Comparison of ENCODE assay signal across 8 mouse cellular contexts in the genomic region with DNA sequence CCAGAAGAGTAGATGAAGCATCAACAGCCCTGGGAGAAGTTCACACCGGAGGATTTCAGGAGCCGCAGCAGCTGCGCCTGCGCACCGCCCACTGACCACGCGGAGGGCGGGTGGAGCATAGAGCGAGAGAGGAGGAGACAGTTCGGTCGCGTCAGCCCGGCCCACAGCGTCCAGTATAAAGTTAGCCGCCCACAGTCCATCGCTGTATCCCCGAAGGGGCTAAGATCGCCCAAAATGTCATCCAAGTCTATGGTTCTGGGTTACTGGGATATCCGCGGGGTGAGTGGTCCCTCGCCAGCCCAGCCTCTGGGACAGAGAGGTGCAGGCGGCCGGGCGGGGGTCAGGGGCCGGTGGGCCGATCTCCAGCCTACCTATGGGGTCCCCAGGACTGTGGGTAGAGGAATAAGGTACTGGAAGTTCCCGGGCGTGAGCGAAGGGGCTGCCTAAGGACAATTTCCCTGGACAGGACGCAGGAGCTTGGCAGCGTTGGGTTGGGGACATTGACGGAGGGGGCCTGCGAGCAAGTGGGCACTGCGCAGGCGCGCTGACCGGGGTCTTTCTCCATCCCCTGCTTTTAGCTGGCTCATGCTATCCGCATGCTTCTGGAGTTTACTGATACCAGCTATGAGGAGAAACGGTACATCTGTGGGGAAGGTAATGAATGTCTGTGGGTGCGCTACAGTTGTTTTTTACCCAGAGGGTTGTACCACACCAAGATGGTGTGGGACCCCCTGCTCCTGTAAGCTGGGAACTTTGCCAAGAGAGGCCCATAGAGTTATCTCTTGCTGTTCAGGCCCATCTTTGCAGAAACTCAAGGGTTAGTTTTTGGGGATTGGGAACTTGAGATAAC. TPM values are rescaled to one million over a fixed set of nuclear protein-coding genes. Genes with fewer than 3 reads are reported as not detected.
DNase-seq lines count a peak whose midpoint lies in the region; ATAC-seq and TF ChIP-seq lines count a peak whose summit lies in the region.

Gstm5 (plus strand) TSS at position 102 of the 850 bp plus-strand sequence.

- H3K9ac ChIP-seq in heart, embryonic 11.5 days (ENCODE audit: low read depth, low read length), result peak within 1 kb of the TSS; percentile 84
- H3K9ac ChIP-seq in kidney, embryonic 15.5 days, result peak within 1 kb of the TSS; percentile 81
- peak within 1 kb of the TSS; percentile 94 for H3K9ac ChIP-seq in limb, embryonic 14.5 days (ENCODE audit: low read depth, low read length, severe bottlenecking)
- H3K9ac ChIP-seq in midbrain, embryonic 15.5 days, result peak within 1 kb of the TSS; percentile 96

- H3K27ac ChIP-seq in heart, embryonic 11.5 days (ENCODE audit: low read depth, low read length), result peak within 1 kb of the TSS; percentile 80
- H3K27ac ChIP-seq in kidney, embryonic 15.5 days, result peak within 1 kb of the TSS; percentile 82
- peak within 1 kb of the TSS; percentile 78 for H3K27ac ChIP-seq in limb, embryonic 14.5 days (replicated peaks; ENCODE audit: low read depth, low read length)
- H3K27ac ChIP-seq in midbrain, embryonic 15.5 days, result peak within 1 kb of the TSS; percentile 84

- H3K4me3 ChIP-seq in heart, embryonic 11.5 days (ENCODE audit: low read depth, low read length), result peak within 1 kb of the TSS; percentile 75
- peak within 1 kb of the TSS; percentile 80 for H3K4me3 ChIP-seq in kidney, embryonic 15.5 days (replicated peaks)
- H3K4me3 ChIP-seq in limb, embryonic 14.5 days (replicated peaks; ENCODE audit: low read length), result peak within 1 kb of the TSS; percentile 83
- peak within 1 kb of the TSS; percentile 96 for H3K4me3 ChIP-seq in midbrain, embryonic 15.5 days

- H3K9me3 ChIP-seq in heart, embryonic 11.5 days (replicated peaks; ENCODE audit: control insufficient read depth, low read length), result no peaks in the 10 kb centered on the region
- H3K9me3 ChIP-seq in kidney, embryonic 15.5 days (replicated peaks), result no peaks in the 10 kb centered on the region
- H3K9me3 ChIP-seq in limb, embryonic 14.5 days (ENCODE audit: control insufficient read depth, low read length), result no peaks in the 10 kb centered on the region
- H3K9me3 ChIP-seq in midbrain, embryonic 15.5 days, result no peaks in the 10 kb centered on the region

- H3K36me3 ChIP-seq in heart, embryonic 11.5 days (ENCODE audit: control insufficient read depth, insufficient read depth, low read length), result no peaks in the 10 kb centered on the region
- peaks cover 21% of the 10 kb centered on the region; the same call in 1 of the 2 replicates for H3K36me3 ChIP-seq in kidney, embryonic 15.5 days
- peaks cover 23% of the 10 kb centered on the region for H3K36me3 ChIP-seq in limb, embryonic 14.5 days (ENCODE audit: control insufficient read depth, insufficient read depth, low read length)
- 0 out of 2 replicates have a peak, but pooled peaks cover 5% of the 10 kb centered on the region for H3K36me3 ChIP-seq in midbrain, embryonic 15.5 days (replicated peaks)

- H3K27me3 ChIP-seq in heart, embryonic 11.5 days (ENCODE audit: control insufficient read depth, insufficient read depth, low read length), result no peaks in the 10 kb centered on the region
- no peaks in the 10 kb centered on the region for H3K27me3 ChIP-seq in kidney, embryonic 15.5 days
- H3K27me3 ChIP-seq in limb, embryonic 14.5 days (ENCODE audit: control insufficient read depth, insufficient read depth, low read length), result no peaks in the 10 kb centered on the region
- H3K27me3 ChIP-seq in midbrain, embryonic 15.5 days (replicated peaks), result no peaks in the 10 kb centered on the region

- WGBS in heart, embryonic 11.5 days (ENCODE audit: insufficient replicate concordance), result 6% methylated on average over 40 of the region's 40 CpGs
- WGBS in kidney, embryonic 15.5 days, result 6% methylated on average over 40 of the region's 40 CpGs
- WGBS in limb, embryonic 14.5 days, result 6% methylated on average over 35 of the region's 40 CpGs
- WGBS in midbrain, embryonic 15.5 days, result 7% methylated on average over 40 of the region's 40 CpGs

- peaks cover 6% of the 10 kb centered on the region; the same call in 1 of the 2 replicates for H3K4me1 ChIP-seq in heart, embryonic 11.5 days (ENCODE audit: control insufficient read depth, insufficient read depth, low read length)
- peaks cover 10% of the 10 kb centered on the region for H3K4me1 ChIP-seq in kidney, embryonic 15.5 days
- H3K4me1 ChIP-seq in limb, embryonic 14.5 days (ENCODE audit: control insufficient read depth, insufficient read depth, low read length), result peaks cover 3% of the 10 kb centered on the region
- peaks cover 16% of the 10 kb centered on the region for H3K4me1 ChIP-seq in midbrain, embryonic 15.5 days

- H3K4me2 ChIP-seq in heart, embryonic 11.5 days, result peak within 1 kb of the TSS; percentile 91
- peak within 1 kb of the TSS; percentile 92 for H3K4me2 ChIP-seq in kidney, embryonic 15.5 days
- H3K4me2 ChIP-seq in limb, embryonic 14.5 days (replicated peaks; ENCODE audit: low read depth, low read length, severe bottlenecking), result peak within 1 kb of the TSS; percentile 77
- H3K4me2 ChIP-seq in midbrain, embryonic 15.5 days, result peak within 1 kb of the TSS; percentile 90

- ATAC-seq in erythroid progenitor cell, adult 5-6 weeks (replicated peaks; ENCODE audit: low FRiP score, poor library complexity, severe bottlenecking), result peak; percentile 96
- ATAC-seq in heart, embryonic 11.5 days (replicated peaks; ENCODE audit: insufficient number of reproducible peaks, low FRiP score, low TSS enrichment), result peak; percentile 87
- peak; percentile 96 for ATAC-seq in kidney, embryonic 15.5 days (replicated peaks; ENCODE audit: low FRiP score)
- peak; percentile 99 for ATAC-seq in limb, embryonic 14.5 days (ENCODE audit: low FRiP score, low read depth)
- peak; percentile 98 for ATAC-seq in midbrain, embryonic 15.5 days (replicated peaks)

- DNase-seq in 3T3-L1 (ENCODE audit: low read depth, low spot score), result peak; percentile 90
- DNase-seq in c-Kit-negative CD71-positive TER-119-positive erythroid progenitor cells, embryonic 14.5 days (ENCODE audit: low read depth, low spot score), result peak; percentile 59
- DNase-seq in limb, embryonic 14.5 days (ENCODE audit: low spot score), result peak; percentile 86
- DNase-seq in spleen, postnatal 10 days (ENCODE audit: low spot score in 2 of 2), result peak; percentile 40 to 78

- TF ChIP-seq POLR2A in limb, embryonic 14.5 days (IDR thresholded peaks at IDR 0.05; ENCODE audit: borderline replicate concordance, extremely low read depth, insufficient read depth, insufficient read length), result peak; percentile 54; the same call in 1 of the 2 replicates

RNA-seq across cellular contexts. Expression of gene Gstm5, which starts in this region (rescaled TPM):
- total RNA-seq in erythroid progenitor cell, adult 5-6 weeks (2015; ENCODE audit: low replicate concordance), result 49.4 and 80.1 TPM in 2 replicates
- total RNA-seq in erythroid progenitor cell, adult 5-6 weeks (2017; ENCODE audit: low replicate concordance), result 50.7 and 54.8 TPM in 2 replicates
- 131 TPM in 2 replicates for polyA plus RNA-seq in heart, embryonic 11.5 days (2014; fragmentation: Nextera tagmentation; extraction: Ambion mirVana)
- 162 and 169 TPM in 2 replicates for polyA plus RNA-seq in kidney, embryonic 15.5 days (2015; fragmentation: Nextera tagmentation; extraction: Ambion mirVana)
- 135 and 154 TPM in 2 replicates for polyA plus RNA-seq in limb, embryonic 14.5 days (2012; rRNA removed)
- 214 and 228 TPM in 2 replicates for polyA plus RNA-seq in limb, embryonic 14.5 days (2014; fragmentation: Nextera tagmentation; extraction: Ambion mirVana)
- polyA plus RNA-seq in midbrain, embryonic 15.5 days (2015; fragmentation: Nextera tagmentation; extraction: Ambion mirVana), result 214 and 222 TPM in 2 replicates

Comparison
In these comparisons a context has a peak if more than half of its experiments do, and no peak if none do; other contexts are left out.
1. Peak in every context shown above with its lines: DNase-seq, ATAC-seq, H3K4me3 ChIP-seq and H3K27ac ChIP-seq.